Mouse (Mus musculus): ENCODE measurements around the gene Tnrc18.

DNA sequence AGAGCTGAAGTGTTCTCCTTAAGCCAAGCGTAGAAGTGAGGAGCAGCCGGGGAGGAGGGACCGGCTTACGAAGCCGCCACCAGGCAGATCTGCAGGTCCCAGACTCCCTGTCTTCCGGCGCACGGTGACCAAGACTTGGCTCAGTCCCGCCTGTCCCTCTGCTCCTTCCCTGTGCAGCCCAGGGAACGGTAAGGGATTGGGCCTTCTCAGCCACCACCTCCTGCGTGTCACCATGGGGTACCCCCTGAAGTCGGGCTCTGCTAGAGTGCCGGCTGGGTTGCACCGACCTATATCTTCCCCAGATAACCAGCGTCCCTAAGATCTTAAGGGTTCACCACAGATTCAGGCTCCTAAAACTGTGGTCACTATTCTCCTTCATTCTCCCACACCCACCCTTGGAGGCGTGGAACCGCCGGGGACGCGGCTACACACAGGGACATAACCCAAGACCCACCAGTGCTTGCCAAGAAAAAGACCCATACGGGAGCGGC lies 3.3 kb downstream of the Tnrc18 start:
- TF ChIP-seq CTCF (IDR thresholded peaks at IDR 0.05; ENCODE audit: borderline replicate concordance, control insufficient read depth, extremely low read depth, insufficient read depth, low read length, poor library complexity) (no peak), POLR2A (IDR thresholded peaks at IDR 0.05; ENCODE audit: control insufficient read depth, extremely low read depth, insufficient read depth, low read length, poor library complexity) (no peak)
